Mouse (Mus musculus) adrenal gland, adult 8-10 months (tissue): ENCODE measurements around the gene Olfr1466. TPM values are rescaled to one million over a fixed set of nuclear protein-coding genes. Genes with fewer than 3 reads are reported as not detected.

Experiments
- DNase-seq: peaks from one replicate; pipeline ENCODE4 v3.0.0; 2022
- total RNA-seq, 4 experiments: library from RNA; stranded (reverse); gene quantifications; 2 replicates each; pipeline ENCODE4 v1.2.4; 2022

Olfr1466 gene
- total RNA-seq: not detected

GRCm38 (mm10) chr19:13338562-13338961 lies at the start of gene Olfr1466:
TSS of gene Olfr1466 (plus strand) at chr19:13338862.
- DNase-seq: no peak

- DNase-seq: no peak
These were observed 23.2 kb upstream of the Olfr1466 start, which contains the start of gene Olfr1465 for GRCm38 (mm10) chr19:13315441-13315840. TSS of gene Olfr1465 (minus strand) at chr19:13315541.

GRCm38 (mm10) chr19:13361936-13362335 lies 23.3 kb downstream of the Olfr1466 start, which contains the start of gene Olfr1467:
TSS of gene Olfr1467 (plus strand) at chr19:13362236.
- no peak for DNase-seq

Other genes starting within 250 kb of the Olfr1466 start
- not detected for gene Olfr1457, start 241.0 kb upstream of the Olfr1466 start, total RNA-seq
- not detected for gene Olfr1458, start 232.1 kb upstream of the Olfr1466 start, total RNA-seq
- under 1 TPM; 0.06 to 0.25 (median 0.12) TPM for gene Olfr1459, start 189.3 kb upstream of the Olfr1466 start, total RNA-seq
- not detected for gene Olfr1461, start 175.9 kb upstream of the Olfr1466 start, total RNA-seq
- gene Olfr1462, start 153.1 kb upstream of the Olfr1466 start, total RNA-seq: not detected
- not detected for gene Olfr1463, start 107.5 kb upstream of the Olfr1466 start, total RNA-seq
- gene Olfr1465, start 23.3 kb upstream of the Olfr1466 start, total RNA-seq: not detected
- not detected for gene Olfr1467, start 23.4 kb downstream of the Olfr1466 start, total RNA-seq
- not detected for gene Olfr1469, start 69.0 kb downstream of the Olfr1466 start, total RNA-seq
- not detected for gene Olfr1471, start 104.5 kb downstream of the Olfr1466 start, total RNA-seq
- not detected for gene Olfr1472, start 117.2 kb downstream of the Olfr1466 start, total RNA-seq
- not detected for gene Olfr1474, start 130.7 kb downstream of the Olfr1466 start, total RNA-seq
- gene Olfr1475, start 141.3 kb downstream of the Olfr1466 start, total RNA-seq: not detected
- gene Olfr1477, start 161.7 kb downstream of the Olfr1466 start, total RNA-seq: not detected
- gene Olfr1480, start 189.1 kb downstream of the Olfr1466 start, total RNA-seq: not detected
- not detected for gene Olfr1484, start 244.6 kb downstream of the Olfr1466 start, total RNA-seq